Mouse (Mus musculus) liver, embryonic 13.5 days (tissue): ENCODE data around the gene Fam198b. TPM values are rescaled to one million over a fixed set of nuclear protein-coding genes. Genes with fewer than 3 reads are reported as not detected.
A peak's percentile ranks its signal among the peaks of the same experiment; 100 is the strongest.

Experiments used
- ATAC-seq: fragments of 200-750 bp; cut with Nextera tagmentation; 2 replicates; pipeline ENCODE4 v1.8.0; 2017; ENCODE audit warnings: low read depth, mild to moderate bottlenecking, moderate number of reproducible peaks, moderate library complexity
- DNase-seq: peaks from one replicate; pipeline ENCODE4 v3.0.0; 2022
- H3K27ac ChIP-seq: fragments of 300-500 bp; sonication (generic); 2 replicates; pipeline ENCODE4 v1.5.1; 2015; ENCODE audit warnings: moderate library complexity, mild to moderate bottlenecking, inconsistent platforms
- H3K27me3 ChIP-seq: fragments of 300-500 bp; sonication (generic); 2 replicates; pipeline ENCODE4 v1.6.1; 2015; ENCODE audit warnings: mild to moderate bottlenecking, inconsistent platforms
- H3K36me3 ChIP-seq: fragments of 300-500 bp; sonication (generic); 2 replicates; pipeline ENCODE4 v1.6.1; 2015; ENCODE audit warnings: mild to moderate bottlenecking, inconsistent platforms
- H3K4me1 ChIP-seq: fragments of 300-500 bp; sonication (generic); replicated peaks from 2 replicates; pipeline ENCODE4 v1.6.1; 2015; ENCODE audit warnings: inconsistent platforms
- H3K4me2 ChIP-seq: fragments of 300-500 bp; sonication (generic); 2 replicates; pipeline ENCODE4 v1.6.1; 2015; ENCODE audit warnings: inconsistent platforms, mild to moderate bottlenecking, moderate library complexity
- H3K4me3 ChIP-seq: fragments of 300-500 bp; sonication (generic); replicated peaks from 2 replicates; pipeline ENCODE4 v1.5.1; 2015; ENCODE audit warnings: mild to moderate bottlenecking, inconsistent platforms
- H3K9ac ChIP-seq: fragments of 300-500 bp; sonication (generic); 2 replicates; pipeline ENCODE4 v1.6.1; 2015; ENCODE audit warnings: mild to moderate bottlenecking, inconsistent platforms
- H3K9me3 ChIP-seq: fragments of 300-500 bp; sonication (generic); replicated peaks from 2 replicates; pipeline ENCODE4 v1.6.1; 2016; ENCODE audit warnings: inconsistent platforms
- WGBS: fragments of 180-500 bp; shearing (Covaris S2); methylation state at CpG from one replicate; pipeline ENCODE4 v1.1.7; 2015; ENCODE audit not compliant: insufficient replicate concordance; 5-methylcytosine and 5-hydroxymethylcytosine counted together
- polyA plus RNA-seq: library from polyadenylated mRNA; unstranded; fragments of >200 nt; fragmentation: Nextera tagmentation; extraction: Ambion mirVana; gene quantifications from 2 replicates; pipeline ENCODE4 v1.2.1, GENCODE M21; 2015

Fam198b gene
- polyA plus RNA-seq, 1 experiment from 2014 or later, result 2.0 TPM

GRCm38 (mm10) chr3:79857780-79858179 lies 26.6 kb upstream of the Fam198b start:
- 67% methylated on average over 5 of the region's 5 CpGs for WGBS
- no peak overlapping the region for H3K4me2 ChIP-seq
- no peak overlapping the region for H3K27ac ChIP-seq
- no peak overlapping the region for H3K4me3 ChIP-seq
- H3K9ac ChIP-seq, result no peak overlapping the region
- no peaks in the 10 kb centered on the region for H3K27me3 ChIP-seq
- H3K4me1 ChIP-seq, result peaks cover 8% of the 10 kb centered on the region
- H3K36me3 ChIP-seq, result no peaks in the 10 kb centered on the region
- no peak for ATAC-seq
- H3K9me3 ChIP-seq, result no peaks in the 10 kb centered on the region
- no peak for DNase-seq

GRCm38 (mm10) chr3:79858221-79858620 lies 26.1 kb upstream of the Fam198b start:
- DNase-seq, result no peak
- H3K4me1 ChIP-seq, result 0 out of 2 replicates have a peak, but pooled peaks cover 5% of the 10 kb centered on the region
- H3K4me2 ChIP-seq, result no peak overlapping the region
- no peak overlapping the region for H3K27ac ChIP-seq
- no peak for ATAC-seq
- H3K9me3 ChIP-seq, result no peaks in the 10 kb centered on the region
- WGBS, result 67% methylated on average over 3 of the region's 3 CpGs
- H3K36me3 ChIP-seq, result no peaks in the 10 kb centered on the region
- H3K27me3 ChIP-seq, result no peaks in the 10 kb centered on the region
- H3K4me3 ChIP-seq, result no peak overlapping the region
- no peak overlapping the region for H3K9ac ChIP-seq

GRCm38 (mm10) chr3:79864824-79865223 lies 19.5 kb upstream of the Fam198b start:
- H3K36me3 ChIP-seq, result no peaks in the 10 kb centered on the region
- no peak overlapping the region for H3K4me3 ChIP-seq
- no peak for ATAC-seq
- H3K9me3 ChIP-seq, result no peaks in the 10 kb centered on the region
- H3K4me1 ChIP-seq, result no peaks in the 10 kb centered on the region
- no peak overlapping the region for H3K4me2 ChIP-seq
- no peak overlapping the region for H3K9ac ChIP-seq
- DNase-seq, result no peak
- no peak overlapping the region for H3K27ac ChIP-seq
- 25% methylated on average over 7 of the region's 7 CpGs for WGBS
- no peaks in the 10 kb centered on the region for H3K27me3 ChIP-seq

GRCm38 (mm10) chr3:79866089-79866488 lies 18.2 kb upstream of the Fam198b start:
- no peak overlapping the region for H3K27ac ChIP-seq
- ATAC-seq (no peak), DNase-seq (no peak)
- no peaks in the 10 kb centered on the region for H3K27me3 ChIP-seq
- no peak overlapping the region for H3K4me3 ChIP-seq
- no peaks in the 10 kb centered on the region for H3K36me3 ChIP-seq
- WGBS, result 61% methylated on average over 3 of the region's 3 CpGs
- no peaks in the 10 kb centered on the region for H3K4me1 ChIP-seq
- H3K9ac ChIP-seq, result no peak overlapping the region
- H3K4me2 ChIP-seq, result no peak overlapping the region
- H3K9me3 ChIP-seq, result no peaks in the 10 kb centered on the region

- Histone ChIP-seq H3K9me3 (no peaks in the 10 kb centered on the region), H3K27me3 (no peaks in the 10 kb centered on the region), H3K4me3 (no peak overlapping the region), H3K27ac (no peak overlapping the region), H3K4me2 (no peak overlapping the region), H3K9ac (no peak overlapping the region), H3K36me3 (no peaks in the 10 kb centered on the region), H3K4me1 (no peaks in the 10 kb centered on the region)
- ATAC-seq, result no peak
- DNase-seq, result no peak
- 73% methylated on average over 9 of the region's 9 CpGs for WGBS
These were observed 17.8 kb upstream of the Fam198b start for GRCm38 (mm10) chr3:79866526-79866925.

- H3K27me3 ChIP-seq, result no peaks in the 10 kb centered on the region
- 40% methylated on average over 1 of the region's 1 CpGs for WGBS
These were observed 17.1 kb upstream of the Fam198b start for GRCm38 (mm10) chr3:79867121-79867709.

GRCm38 (mm10) chr3:79875471-79875870 lies 8.9 kb upstream of the Fam198b start:
- Histone ChIP-seq H3K9ac (no peak overlapping the region), H3K27ac (no peak overlapping the region), H3K36me3 (no peaks in the 10 kb centered on the region), H3K4me3 (no peak overlapping the region), H3K27me3 (no peaks in the 10 kb centered on the region), H3K9me3 (no peaks in the 10 kb centered on the region), H3K4me2 (no peak overlapping the region), H3K4me1 (no peaks in the 10 kb centered on the region)
- WGBS, result 79% methylated on average over 5 of the region's 5 CpGs
- ATAC-seq, result no peak
- no peak for DNase-seq

More at GRCm38 (mm10) chr3:79867121-79867709, 17.1 kb upstream of the Fam198b start:
- Histone ChIP-seq H3K36me3 (no peaks in the 10 kb centered on the region), H3K9ac (no peak overlapping the region), H3K9me3 (no peaks in the 10 kb centered on the region), H3K4me3 (no peak overlapping the region), H3K4me1 (no peaks in the 10 kb centered on the region), H3K27ac (no peak overlapping the region), H3K4me2 (no peak overlapping the region)
- ATAC-seq (no peak), DNase-seq (no peak)

- DNase-seq (no peak), ATAC-seq (peak; percentile 58; the same call in 1 of the 2 replicates)
- Histone ChIP-seq H3K27ac (no peak overlapping the region), H3K4me2 (no peak overlapping the region), H3K9me3 (no peaks in the 10 kb centered on the region), H3K9ac (no peak overlapping the region), H3K4me3 (no peak overlapping the region), H3K27me3 (no peaks in the 10 kb centered on the region), H3K36me3 (no peaks in the 10 kb centered on the region), H3K4me1 (no peaks in the 10 kb centered on the region)
- 29% methylated on average over 3 of the region's 3 CpGs for WGBS
These were observed 6.0 kb upstream of the Fam198b start for GRCm38 (mm10) chr3:79878350-79878749.

GRCm38 (mm10) chr3:79879246-79879645 lies 5.1 kb upstream of the Fam198b start:
- Histone ChIP-seq H3K4me1 (no peaks in the 10 kb centered on the region; the same call in 1 of the 2 replicates), H3K4me2 (no peak overlapping the region), H3K36me3 (no peaks in the 10 kb centered on the region), H3K9me3 (no peaks in the 10 kb centered on the region), H3K9ac (no peak overlapping the region), H3K4me3 (no peak overlapping the region), H3K27ac (no peak overlapping the region), H3K27me3 (no peaks in the 10 kb centered on the region)
- DNase-seq, result no peak
- ATAC-seq, result no peak
- 46% methylated on average over 9 of the region's 9 CpGs for WGBS

GRCm38 (mm10) chr3:79881645-79882044 lies 2.7 kb upstream of the Fam198b start:
- peaks cover 11% of the 10 kb centered on the region; the same call in 1 of the 2 replicates for H3K4me1 ChIP-seq
- H3K4me3 ChIP-seq, result no peak overlapping the region
- WGBS, result 40% methylated on average over 2 of the region's 2 CpGs
- no peak for ATAC-seq
- H3K36me3 ChIP-seq, result no peaks in the 10 kb centered on the region
- H3K27me3 ChIP-seq, result peaks cover 11% of the 10 kb centered on the region
- no peak overlapping the region for H3K9ac ChIP-seq
- no peak overlapping the region for H3K27ac ChIP-seq
- no peaks in the 10 kb centered on the region for H3K9me3 ChIP-seq
- no peak for DNase-seq
- no peak overlapping the region for H3K4me2 ChIP-seq

GRCm38 (mm10) chr3:79883092-79883491 lies 1.2 kb upstream of the Fam198b start:
- no peak overlapping the region for H3K4me2 ChIP-seq
- H3K27ac ChIP-seq, result no peak overlapping the region
- ATAC-seq, result 0 out of 2 replicates have a peak, but pooled peaks have one; percentile 34
- H3K36me3 ChIP-seq, result no peaks in the 10 kb centered on the region
- peak; percentile 39 for DNase-seq
- 20% methylated on average over 7 of the region's 7 CpGs for WGBS
- peaks cover 13% of the 10 kb centered on the region; the same call in 1 of the 2 replicates for H3K4me1 ChIP-seq
- no peak overlapping the region for H3K9ac ChIP-seq
- H3K4me3 ChIP-seq, result no peak overlapping the region
- no peaks in the 10 kb centered on the region for H3K9me3 ChIP-seq
- H3K27me3 ChIP-seq, result peaks cover 13% of the 10 kb centered on the region

- Histone ChIP-seq H3K4me1 (peaks cover 13% of the 10 kb centered on the region; the same call in 1 of the 2 replicates), H3K4me3 (peak overlapping the region; percentile 21; the same call in 1 of the 2 replicates), H3K27me3 (peaks cover 13% of the 10 kb centered on the region), H3K9ac (peak overlapping the region; percentile 5; the same call in 1 of the 2 replicates), H3K9me3 (no peaks in the 10 kb centered on the region), H3K36me3 (no peaks in the 10 kb centered on the region), H3K4me2 (peak overlapping the region; percentile 33), H3K27ac (no peak overlapping the region)
- no peak for ATAC-seq
- 20% methylated on average over 9 of the region's 9 CpGs for WGBS
- DNase-seq, result no peak
These were observed 442 bp downstream of the Fam198b start for GRCm38 (mm10) chr3:79884761-79885189.
